Mouse (Mus musculus) brain, embryonic 14.5 days (tissue): ENCODE results near the gene Lama5.
"Not testable (repeated sequence)": the region's sequence is repeated elsewhere in the genome, so short reads cannot be mapped to it uniquely, and the experiment has no call there.

ENCODE experiments used
- CTCF ChIP-seq: fragments of 200-500 bp; IDR thresholded peaks from 2 replicates; pipeline ENCODE4 v1.5.1; 2012; ENCODE audit warnings: inconsistent platforms, mild to moderate bottlenecking, moderate library complexity, borderline replicate concordance; ENCODE audit not compliant: insufficient read depth, insufficient read length; ENCODE audit errors: extremely low read depth
- POLR2A ChIP-seq: fragments of 200-500 bp; IDR thresholded peaks from 2 replicates; pipeline ENCODE4 v1.6.1; 2012; ENCODE audit warnings: mild to moderate bottlenecking, inconsistent platforms, borderline replicate concordance; ENCODE audit not compliant: poor library complexity, insufficient read depth, insufficient read length, severe bottlenecking; ENCODE audit errors: extremely low read depth

- not testable (repeated sequence) for TF ChIP-seq CTCF, POLR2A
Measured at GRCm38 (mm10) chr2:180173711-180174110, 51.9 kb downstream of the Lama5 start.
